Mouse (Mus musculus) thymus, adult 2 months (tissue): Measurements from ENCODE around the gene Actl11.

ENCODE experiments used
- CTCF ChIP-seq: fragments of 200-500 bp; IDR thresholded peaks from 2 replicates; pipeline ENCODE4 v1.5.1; 2012; ENCODE audit warnings: mild to moderate bottlenecking, control low read depth, low read length, moderate library complexity, borderline replicate concordance; ENCODE audit not compliant: control insufficient read depth, poor library complexity, insufficient read depth; ENCODE audit errors: extremely low read depth
- POLR2A ChIP-seq: fragments of 200-500 bp; IDR thresholded peaks from 2 replicates; pipeline ENCODE4 v1.6.1; 2012; ENCODE audit warnings: mild to moderate bottlenecking, low read length, control low read depth, moderate library complexity; ENCODE audit not compliant: control insufficient read depth, poor library complexity, insufficient read depth; ENCODE audit errors: extremely low read depth

GRCm38 (mm10) chr9:107975399-107976386 is 47.4 kb downstream of the Actl11 start, which contains the start of gene Uba7:
- TF ChIP-seq CTCF (no peak), POLR2A (0 out of 2 replicates have a peak, but pooled peaks have one; percentile 40)
